Mouse (Mus musculus): ENCODE measurements around the gene Vwa3b. TPM values are rescaled to one million over a fixed set of nuclear protein-coding genes. Genes with fewer than 3 reads are reported as not detected.

Gene Vwa3b
- polyA plus RNA-seq, 1 experiment from 2014 or later, result not detected

DNA sequence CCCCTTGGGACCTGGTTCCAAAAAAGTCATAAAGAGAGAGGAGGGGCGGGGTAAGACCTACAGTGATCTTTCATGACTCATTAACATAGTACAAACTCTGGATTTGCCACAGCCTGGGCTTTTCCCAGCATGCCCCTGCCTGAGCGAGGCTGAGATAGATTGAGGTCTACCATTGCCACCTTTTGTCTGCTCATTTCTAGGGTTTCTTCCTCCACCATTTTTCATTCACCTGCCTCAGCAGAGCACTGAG is 55.7 kb downstream of the Vwa3b start:
- Histone ChIP-seq H3K27ac (ENCODE audit: low read depth, low read length) (no peak overlapping the region), H3K27me3 (ENCODE audit: control insufficient read depth, insufficient read depth, low read length) (no peaks in the 10 kb centered on the region), H3K4me1 (ENCODE audit: control insufficient read depth, insufficient read depth, low read length) (no peaks in the 10 kb centered on the region), H3K9ac (ENCODE audit: low read depth, low read length) (no peak overlapping the region), H3K4me2 (no peak overlapping the region), H3K36me3 (ENCODE audit: control insufficient read depth, insufficient read depth, low read length) (no peaks in the 10 kb centered on the region), H3K9me3 (replicated peaks; ENCODE audit: control insufficient read depth, low read length) (no peaks in the 10 kb centered on the region), H3K4me3 (ENCODE audit: low read depth, low read length) (no peak overlapping the region)
- 75% methylated on average over 2 of the region's 2 CpGs for WGBS (ENCODE audit: insufficient replicate concordance)
- no peak for ATAC-seq (replicated peaks; ENCODE audit: insufficient number of reproducible peaks, low FRiP score, low TSS enrichment)

- H3K9ac ChIP-seq (ENCODE audit: low read depth, low read length), result no peak overlapping the region
- WGBS (ENCODE audit: insufficient replicate concordance), result 80% methylated on average over 2 of the region's 2 CpGs
- no peak for ATAC-seq (replicated peaks; ENCODE audit: insufficient number of reproducible peaks, low FRiP score, low TSS enrichment)
- H3K4me1 ChIP-seq (ENCODE audit: control insufficient read depth, insufficient read depth, low read length), result no peaks in the 10 kb centered on the region
- H3K36me3 ChIP-seq (ENCODE audit: control insufficient read depth, insufficient read depth, low read length), result no peaks in the 10 kb centered on the region
- no peak overlapping the region for H3K4me2 ChIP-seq
- no peaks in the 10 kb centered on the region for H3K9me3 ChIP-seq (replicated peaks; ENCODE audit: control insufficient read depth, low read length)
- H3K27ac ChIP-seq (ENCODE audit: low read depth, low read length), result no peak overlapping the region
- H3K4me3 ChIP-seq (ENCODE audit: low read depth, low read length), result no peak overlapping the region
- no peaks in the 10 kb centered on the region for H3K27me3 ChIP-seq (ENCODE audit: control insufficient read depth, insufficient read depth, low read length)
Measured at GRCm38 (mm10) chr1:37084075-37084474, 57.7 kb downstream of the Vwa3b start.

GRCm38 (mm10) chr1:37085171-37085570 is 58.8 kb downstream of the Vwa3b start:
- no peak for ATAC-seq (replicated peaks; ENCODE audit: insufficient number of reproducible peaks, low FRiP score, low TSS enrichment)
- H3K4me3 ChIP-seq (ENCODE audit: low read depth, low read length), result no peak overlapping the region
- 53% methylated on average over 7 of the region's 7 CpGs for WGBS (ENCODE audit: insufficient replicate concordance)

DNA sequence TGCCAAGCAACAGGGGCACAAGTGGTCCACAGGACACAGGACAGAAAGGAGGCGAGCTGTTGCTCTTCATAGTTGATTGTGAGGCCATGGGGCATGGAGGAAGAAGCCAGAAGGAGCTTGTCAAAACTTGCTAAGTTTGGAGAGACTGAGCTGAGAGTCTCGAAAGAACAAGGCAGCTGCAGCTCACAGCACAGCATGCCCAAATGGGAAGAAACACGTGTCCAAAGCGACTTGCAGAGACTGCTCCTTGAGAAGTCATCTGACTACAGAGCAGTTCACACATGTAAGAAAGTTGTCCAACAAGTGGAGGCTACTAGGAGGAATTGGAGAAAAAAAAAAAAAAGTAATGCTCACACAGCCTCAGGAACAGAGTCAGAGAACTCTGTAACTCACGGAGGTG is 62.8 kb downstream of the Vwa3b start:
- Histone ChIP-seq H3K9me3 (replicated peaks; ENCODE audit: control insufficient read depth, low read length) (no peaks in the 10 kb centered on the region; the same call in 1 of the 2 replicates), H3K4me2 (no peak overlapping the region), H3K27ac (ENCODE audit: low read depth, low read length) (no peak overlapping the region), H3K4me3 (ENCODE audit: low read depth, low read length) (no peak overlapping the region), H3K27me3 (ENCODE audit: control insufficient read depth, insufficient read depth, low read length) (no peaks in the 10 kb centered on the region), H3K9ac (ENCODE audit: low read depth, low read length) (no peak overlapping the region), H3K4me1 (ENCODE audit: control insufficient read depth, insufficient read depth, low read length) (no peaks in the 10 kb centered on the region), H3K36me3 (ENCODE audit: control insufficient read depth, insufficient read depth, low read length) (no peaks in the 10 kb centered on the region)
- 77% methylated on average over 5 of the region's 5 CpGs for WGBS (ENCODE audit: insufficient replicate concordance)
- no peak for ATAC-seq (replicated peaks; ENCODE audit: insufficient number of reproducible peaks, low FRiP score, low TSS enrichment)

More at GRCm38 (mm10) chr1:37085171-37085570, 58.8 kb downstream of the Vwa3b start:
- H3K4me2 ChIP-seq, result no peak overlapping the region
- H3K27me3 ChIP-seq (ENCODE audit: control insufficient read depth, insufficient read depth, low read length), result no peaks in the 10 kb centered on the region
- H3K9me3 ChIP-seq (replicated peaks; ENCODE audit: control insufficient read depth, low read length), result no peaks in the 10 kb centered on the region
- no peak overlapping the region for H3K27ac ChIP-seq (ENCODE audit: low read depth, low read length)
- no peaks in the 10 kb centered on the region for H3K36me3 ChIP-seq (ENCODE audit: control insufficient read depth, insufficient read depth, low read length)
- no peaks in the 10 kb centered on the region for H3K4me1 ChIP-seq (ENCODE audit: control insufficient read depth, insufficient read depth, low read length)
- no peak overlapping the region for H3K9ac ChIP-seq (ENCODE audit: low read depth, low read length)

DNA sequence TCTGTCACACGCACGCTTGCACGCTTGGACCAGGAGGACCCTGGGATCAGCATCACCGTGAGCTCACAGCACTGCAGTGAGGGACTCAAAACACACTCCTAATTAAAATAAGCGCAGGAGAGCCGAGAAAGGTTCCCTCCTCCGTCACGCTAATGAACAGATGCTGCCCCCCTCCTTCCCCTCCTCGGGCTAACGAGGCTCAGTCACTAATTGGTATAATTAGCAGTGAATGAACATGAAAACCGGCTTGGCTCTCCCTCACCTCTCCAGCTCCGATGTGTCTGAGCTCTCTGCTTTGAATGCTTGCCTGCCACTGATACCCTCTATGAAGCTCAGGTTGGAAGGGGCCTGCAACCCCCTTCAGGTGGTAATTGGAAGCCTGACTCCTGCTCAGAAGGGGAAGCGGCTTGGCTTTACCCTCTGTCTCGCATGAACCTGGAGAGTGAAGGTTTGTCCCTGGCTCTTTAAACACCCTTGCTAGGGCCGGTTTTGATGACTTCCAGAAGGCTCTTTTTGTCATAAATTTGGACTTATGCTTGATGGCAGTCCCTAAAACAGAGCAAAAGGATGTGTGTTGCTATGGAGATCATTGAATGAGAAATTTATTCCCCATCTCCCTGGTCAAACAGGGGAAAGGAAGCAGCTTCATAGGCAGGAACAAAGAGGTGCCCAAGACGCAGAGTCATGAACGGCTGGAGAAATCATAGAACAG is 71.1 kb downstream of the Vwa3b start:
- Histone ChIP-seq H3K9me3 (replicated peaks; ENCODE audit: control insufficient read depth, low read length) (no peaks in the 10 kb centered on the region; the same call in 1 of the 2 replicates), H3K4me1 (ENCODE audit: control insufficient read depth, insufficient read depth, low read length) (no peaks in the 10 kb centered on the region), H3K27me3 (ENCODE audit: control insufficient read depth, insufficient read depth, low read length) (no peaks in the 10 kb centered on the region), H3K27ac (ENCODE audit: low read depth, low read length) (no peak overlapping the region), H3K4me2 (no peak overlapping the region), H3K9ac (ENCODE audit: low read depth, low read length) (no peak overlapping the region), H3K4me3 (ENCODE audit: low read depth, low read length) (no peak overlapping the region), H3K36me3 (ENCODE audit: control insufficient read depth, insufficient read depth, low read length) (no peaks in the 10 kb centered on the region)
- ATAC-seq (replicated peaks; ENCODE audit: insufficient number of reproducible peaks, low FRiP score, low TSS enrichment), result no peak
- WGBS (ENCODE audit: insufficient replicate concordance), result 69% methylated on average over 17 of the region's 17 CpGs

GRCm38 (mm10) chr1:37098094-37098555 is 71.7 kb downstream of the Vwa3b start:
- Histone ChIP-seq H3K9me3 (replicated peaks; ENCODE audit: control insufficient read depth, low read length) (no peaks in the 10 kb centered on the region; the same call in 1 of the 2 replicates), H3K9ac (ENCODE audit: low read depth, low read length) (no peak overlapping the region), H3K4me1 (ENCODE audit: control insufficient read depth, insufficient read depth, low read length) (no peaks in the 10 kb centered on the region), H3K27ac (ENCODE audit: low read depth, low read length) (no peak overlapping the region), H3K36me3 (ENCODE audit: control insufficient read depth, insufficient read depth, low read length) (no peaks in the 10 kb centered on the region), H3K4me3 (ENCODE audit: low read depth, low read length) (no peak overlapping the region), H3K4me2 (no peak overlapping the region), H3K27me3 (ENCODE audit: control insufficient read depth, insufficient read depth, low read length) (no peaks in the 10 kb centered on the region)
- no peak for ATAC-seq (replicated peaks; ENCODE audit: insufficient number of reproducible peaks, low FRiP score, low TSS enrichment)
- 83% methylated on average over 4 of the region's 4 CpGs for WGBS (ENCODE audit: insufficient replicate concordance)

- Histone ChIP-seq H3K4me3 (ENCODE audit: low read depth, low read length) (no peak overlapping the region), H3K27me3 (ENCODE audit: control insufficient read depth, insufficient read depth, low read length) (no peaks in the 10 kb centered on the region), H3K27ac (ENCODE audit: low read depth, low read length) (no peak overlapping the region), H3K4me2 (no peak overlapping the region), H3K9me3 (replicated peaks; ENCODE audit: control insufficient read depth, low read length) (no peaks in the 10 kb centered on the region), H3K9ac (ENCODE audit: low read depth, low read length) (no peak overlapping the region), H3K36me3 (ENCODE audit: control insufficient read depth, insufficient read depth, low read length) (no peaks in the 10 kb centered on the region), H3K4me1 (ENCODE audit: control insufficient read depth, insufficient read depth, low read length) (no peaks in the 10 kb centered on the region)
- no peak for ATAC-seq (replicated peaks; ENCODE audit: insufficient number of reproducible peaks, low FRiP score, low TSS enrichment)
- WGBS (ENCODE audit: insufficient replicate concordance), result 87% methylated on average over 6 of the region's 6 CpGs
Measured at GRCm38 (mm10) chr1:37100361-37100760, 74.0 kb downstream of the Vwa3b start.

- Histone ChIP-seq H3K36me3 (ENCODE audit: control insufficient read depth, insufficient read depth, low read length) (no peaks in the 10 kb centered on the region), H3K4me1 (ENCODE audit: control insufficient read depth, insufficient read depth, low read length) (no peaks in the 10 kb centered on the region), H3K9me3 (replicated peaks; ENCODE audit: control insufficient read depth, low read length) (no peaks in the 10 kb centered on the region), H3K27me3 (ENCODE audit: control insufficient read depth, insufficient read depth, low read length) (no peaks in the 10 kb centered on the region), H3K27ac (ENCODE audit: low read depth, low read length) (no peak overlapping the region), H3K9ac (ENCODE audit: low read depth, low read length) (no peak overlapping the region), H3K4me2 (no peak overlapping the region), H3K4me3 (ENCODE audit: low read depth, low read length) (no peak overlapping the region)
- WGBS (ENCODE audit: insufficient replicate concordance), result 83% methylated on average over 8 of the region's 8 CpGs
- ATAC-seq (replicated peaks; ENCODE audit: insufficient number of reproducible peaks, low FRiP score, low TSS enrichment), result no peak
Measured at GRCm38 (mm10) chr1:37101016-37101415, 74.6 kb downstream of the Vwa3b start.

GRCm38 (mm10) chr1:37101717-37102116 is 75.3 kb downstream of the Vwa3b start:
- Histone ChIP-seq H3K4me3 (ENCODE audit: low read depth, low read length) (no peak overlapping the region), H3K27me3 (ENCODE audit: control insufficient read depth, insufficient read depth, low read length) (no peaks in the 10 kb centered on the region), H3K4me2 (no peak overlapping the region), H3K4me1 (ENCODE audit: control insufficient read depth, insufficient read depth, low read length) (no peaks in the 10 kb centered on the region), H3K9me3 (replicated peaks; ENCODE audit: control insufficient read depth, low read length) (no peaks in the 10 kb centered on the region), H3K27ac (ENCODE audit: low read depth, low read length) (no peak overlapping the region), H3K36me3 (ENCODE audit: control insufficient read depth, insufficient read depth, low read length) (no peaks in the 10 kb centered on the region), H3K9ac (ENCODE audit: low read depth, low read length) (no peak overlapping the region)
- ATAC-seq (replicated peaks; ENCODE audit: insufficient number of reproducible peaks, low FRiP score, low TSS enrichment), result no peak
- WGBS (ENCODE audit: insufficient replicate concordance), result 77% methylated on average over 2 of the region's 2 CpGs
